Mouse (Mus musculus) bone marrow macrophage, adult 2 months (primary cell): ENCODE results near the gene Ggct. TPM values are rescaled to one million over a fixed set of nuclear protein-coding genes. Genes with fewer than 3 reads are reported as not detected.
A peak's percentile ranks its signal among the peaks of the same experiment; 100 is the strongest.

Experiments
- H3K27ac ChIP-seq: 2 replicates; pipeline ENCODE4 v1.5.1; 2012; ENCODE audit warnings: low read depth, low read length; ENCODE audit not compliant: insufficient read depth
- H3K4me1 ChIP-seq: 2 replicates; pipeline ENCODE4 v1.6.1; 2012; ENCODE audit warnings: low read length; ENCODE audit not compliant: control insufficient read depth, insufficient read depth
- H3K4me3 ChIP-seq: 2 replicates; pipeline ENCODE4 v1.5.1; 2012; ENCODE audit warnings: mild to moderate bottlenecking, low read length, moderate library complexity; ENCODE audit not compliant: insufficient read depth
- CTCF ChIP-seq: IDR thresholded peaks from 2 replicates; pipeline ENCODE4 v1.5.1; 2012; ENCODE audit warnings: low read depth, mild to moderate bottlenecking, low read length, moderate library complexity
- POLR2A ChIP-seq: IDR thresholded peaks from 2 replicates; pipeline ENCODE4 v1.6.1; 2012; ENCODE audit warnings: mild to moderate bottlenecking, low read depth, low read length, borderline replicate concordance
- polyA plus RNA-seq: library from polyadenylated mRNA; stranded (reverse); fragments of >200 nt; gene quantifications from 2 replicates; pipeline ENCODE4 v1.2.4, GENCODE M21; 2012; ENCODE audit not compliant: missing spikeins, insufficient read depth, insufficient read length

Ggct gene
- polyA plus RNA-seq, 1 experiment: 5.1 TPM

DNA sequence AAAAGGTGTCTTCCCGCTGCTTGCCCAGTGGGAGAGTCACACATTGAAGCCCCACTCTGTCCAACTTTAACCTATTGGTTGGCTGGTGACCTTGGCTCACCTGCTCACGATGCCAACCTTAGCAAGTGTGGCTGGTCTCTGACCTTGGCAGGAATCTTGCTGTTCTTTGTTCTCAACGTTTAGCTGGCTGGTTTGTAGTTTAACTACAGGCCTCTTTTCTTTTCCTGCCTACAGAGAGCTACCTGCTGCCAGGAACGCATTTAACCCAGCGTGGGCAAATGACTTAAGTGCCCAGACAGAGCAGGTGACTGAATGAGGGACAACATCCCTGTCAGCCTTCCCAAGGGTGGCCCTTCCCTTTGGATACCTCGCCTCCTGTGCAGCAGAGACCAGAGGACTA is 5.0 kb upstream of the Ggct start:
- no peak overlapping the region for H3K27ac ChIP-seq
- TF ChIP-seq POLR2A: no peak
- no peak for TF ChIP-seq CTCF
- peaks cover 5% of the 10 kb centered on the region for H3K4me1 ChIP-seq
- H3K4me3 ChIP-seq: no peak overlapping the region

DNA sequence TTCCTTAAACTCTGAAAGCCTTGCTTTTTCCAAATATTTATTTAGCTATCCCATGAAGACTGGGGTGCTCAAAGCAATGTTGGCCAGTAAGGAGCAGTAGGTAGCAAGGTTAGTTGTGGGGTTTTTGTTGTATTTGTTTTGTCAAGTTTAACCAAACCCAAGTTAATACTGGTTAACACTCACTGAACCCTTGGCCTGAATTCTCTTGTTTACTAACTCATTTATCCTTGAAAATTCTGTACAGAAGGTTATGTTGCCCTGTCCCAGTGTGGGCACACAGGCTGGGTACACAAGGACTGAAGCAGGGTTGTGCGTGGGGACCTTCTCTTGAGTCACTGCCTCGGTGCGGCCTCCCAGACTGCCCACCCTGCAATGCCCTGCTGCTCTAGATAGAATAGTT is 3.6 kb upstream of the Ggct start:
- no peak for TF ChIP-seq POLR2A
- no peak for TF ChIP-seq CTCF
- Histone ChIP-seq H3K27ac (no peak overlapping the region), H3K4me3 (no peak overlapping the region), H3K4me1 (peaks cover 11% of the 10 kb centered on the region)

DNA sequence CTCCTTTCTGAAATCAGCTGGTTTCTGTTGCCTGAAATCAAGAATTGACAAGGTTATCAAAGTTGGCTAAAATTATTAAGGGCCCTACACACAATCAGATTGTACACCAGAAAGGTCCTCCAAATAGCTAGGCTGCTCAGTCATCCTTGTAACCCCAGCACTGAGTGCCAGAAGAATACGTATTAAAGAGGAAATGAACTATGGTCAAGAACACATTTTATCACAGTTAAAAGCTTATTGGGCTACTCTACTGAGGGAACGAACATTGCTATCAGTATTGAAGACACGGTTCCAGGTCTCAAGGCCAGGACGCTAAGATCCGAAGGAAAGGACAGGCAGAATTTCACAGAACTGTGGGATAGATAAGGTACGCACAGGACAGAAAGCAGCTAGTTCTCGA is 609 bp downstream of the Ggct start:
- Histone ChIP-seq H3K27ac (no peak overlapping the region), H3K4me1 (peaks cover 11% of the 10 kb centered on the region), H3K4me3 (peak overlapping the region; percentile 62)
- TF ChIP-seq CTCF: no peak
- TF ChIP-seq POLR2A: no peak

GRCm38 (mm10) chr6:54991189-54991588 is 1.6 kb downstream of the Ggct start:
- peaks cover 11% of the 10 kb centered on the region for H3K4me1 ChIP-seq
- no peak overlapping the region for H3K27ac ChIP-seq
- H3K4me3 ChIP-seq: no peak overlapping the region
- no peak for TF ChIP-seq CTCF
- no peak for TF ChIP-seq POLR2A

DNA sequence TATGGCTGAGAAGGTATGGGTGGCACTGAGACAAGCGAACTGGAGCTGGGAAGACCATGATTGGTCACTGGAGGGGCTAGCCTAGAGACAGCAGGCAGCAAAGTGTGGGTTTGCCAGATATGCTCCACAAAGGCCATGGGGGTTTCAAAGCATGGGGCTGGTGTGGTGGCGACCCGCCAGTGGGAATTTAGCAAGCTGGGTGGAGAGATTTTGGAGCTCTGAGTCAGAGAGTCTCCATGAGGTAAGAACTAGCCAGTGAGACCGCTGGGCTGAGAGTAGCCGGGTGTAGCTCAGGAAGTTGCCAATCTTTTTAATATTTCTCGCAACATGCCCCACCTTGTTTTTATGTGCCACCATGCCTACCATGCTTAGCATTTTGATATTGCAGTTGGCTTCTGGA is 4.6 kb downstream of the Ggct start:
- H3K4me1 ChIP-seq: peaks cover 6% of the 10 kb centered on the region
- no peak for TF ChIP-seq POLR2A
- TF ChIP-seq CTCF: no peak
- H3K4me3 ChIP-seq: no peak overlapping the region
- no peak overlapping the region for H3K27ac ChIP-seq

- TF ChIP-seq POLR2A (no peak), CTCF (no peak)
- no peak overlapping the region for H3K27ac ChIP-seq
These were observed 8.7 kb downstream of the Ggct start for GRCm38 (mm10) chr6:54984096-54984495.

GRCm38 (mm10) chr6:54983526-54984050 is 9.2 kb downstream of the Ggct start:
- Histone ChIP-seq H3K4me1 (no peaks in the 10 kb centered on the region), H3K4me3 (no peak overlapping the region), H3K27ac (no peak overlapping the region)
- TF ChIP-seq CTCF (no peak), POLR2A (no peak)

More at GRCm38 (mm10) chr6:54984096-54984495, 8.7 kb downstream of the Ggct start:
- Histone ChIP-seq H3K4me1 (no peaks in the 10 kb centered on the region), H3K4me3 (no peak overlapping the region)

DNA sequence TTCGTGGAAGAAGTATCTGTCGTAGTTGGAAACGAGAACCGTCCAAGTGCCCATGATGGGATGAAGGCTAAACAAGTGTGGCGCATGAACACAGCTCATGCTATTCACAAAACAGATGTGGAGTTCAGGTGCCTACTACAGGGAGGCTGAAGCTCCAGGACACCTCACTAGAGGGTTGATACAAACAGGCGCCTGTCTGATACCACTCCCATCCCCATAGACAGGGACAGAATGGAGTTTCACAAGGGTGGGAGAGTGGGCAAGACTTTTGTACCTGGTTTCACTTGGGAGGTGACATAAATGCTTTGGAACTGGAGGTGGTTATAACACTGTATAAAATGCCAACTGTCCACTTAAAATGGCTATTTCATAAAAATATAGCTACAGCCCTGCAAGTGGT is 13.3 kb downstream of the Ggct start:
- no peak for TF ChIP-seq CTCF
- no peak for TF ChIP-seq POLR2A
- H3K4me1 ChIP-seq: no peaks in the 10 kb centered on the region
- no peak overlapping the region for H3K4me3 ChIP-seq
- no peak overlapping the region for H3K27ac ChIP-seq

DNA sequence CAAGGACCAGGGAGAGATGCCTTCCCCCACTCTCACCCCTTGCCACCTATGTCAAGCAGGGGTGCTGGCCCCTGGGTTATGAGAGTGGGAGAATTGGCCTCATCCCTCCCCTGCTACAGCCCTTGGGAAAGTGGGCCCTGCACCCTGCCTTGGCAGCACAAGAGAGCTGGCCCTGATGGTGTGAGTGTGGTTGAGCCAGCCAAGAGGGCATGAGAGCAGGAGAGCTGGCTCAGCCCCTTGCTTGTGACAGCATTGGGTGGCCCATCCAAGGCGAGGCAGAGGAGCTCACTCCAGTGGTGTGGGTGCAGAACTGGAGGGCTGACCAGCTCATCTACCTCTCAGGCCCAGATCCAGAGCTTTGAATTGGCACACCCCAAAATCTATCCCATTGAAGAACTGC is 17.1 kb downstream of the Ggct start:
- Histone ChIP-seq H3K27ac (no peak overlapping the region), H3K4me3 (no peak overlapping the region), H3K4me1 (peaks cover 10% of the 10 kb centered on the region)
- TF ChIP-seq POLR2A (no peak), CTCF (no peak)

GRCm38 (mm10) chr6:54974501-54974900 is 18.2 kb downstream of the Ggct start:
- peak; percentile 55 for TF ChIP-seq CTCF
- no peak for TF ChIP-seq POLR2A
- no peak overlapping the region for H3K4me3 ChIP-seq
- peaks cover 10% of the 10 kb centered on the region for H3K4me1 ChIP-seq
- no peak overlapping the region for H3K27ac ChIP-seq

DNA sequence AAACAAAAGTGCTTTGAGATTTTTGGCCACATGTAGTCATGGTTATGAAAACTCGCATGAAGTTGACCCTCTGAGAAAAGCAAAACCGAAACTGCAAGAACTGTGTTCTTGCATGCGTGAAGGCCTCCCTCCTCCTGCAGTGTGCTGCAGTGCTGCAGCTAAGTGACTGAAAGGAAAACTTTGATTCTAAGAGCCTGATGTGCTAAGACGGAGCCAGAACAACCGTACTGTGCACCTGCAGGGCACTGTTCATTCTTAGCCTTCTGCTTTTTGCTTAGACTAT is 19.9 kb downstream of the Ggct start:
- Histone ChIP-seq H3K27ac (peak overlapping the region; percentile 46; the same call in 1 of the 2 replicates), H3K4me3 (peak overlapping the region; percentile 79), H3K4me1 (peaks cover 10% of the 10 kb centered on the region)
- no peak for TF ChIP-seq CTCF
